Mouse (Mus musculus) lung, embryonic 14.5 days (tissue): ENCODE measurements around the gene Gm10837. TPM values are rescaled to one million over a fixed set of nuclear protein-coding genes. Genes with fewer than 3 reads are reported as not detected.

Experiments used
- ATAC-seq: fragments of 200-750 bp; cut with Nextera tagmentation; 2 replicates; pipeline ENCODE4 v1.8.0; 2017; ENCODE audit warnings: mild to moderate bottlenecking, moderate TSS enrichment, moderate library complexity; ENCODE audit not compliant: insufficient read depth
- DNase-seq: peaks from one replicate; pipeline ENCODE4 v3.0.0-alpha.2; 2015
- H3K27ac ChIP-seq: fragments of 300-500 bp; sonication (generic); 2 replicates; pipeline ENCODE4 v1.5.1; 2014; ENCODE audit warnings: low read depth, mild to moderate bottlenecking, moderate library complexity
- H3K27me3 ChIP-seq: fragments of 300-500 bp; sonication (generic); 2 replicates; pipeline ENCODE4 v1.6.1; 2014; ENCODE audit warnings: low read length, control low read depth; ENCODE audit not compliant: insufficient read depth
- H3K36me3 ChIP-seq: fragments of 300-500 bp; sonication (generic); 2 replicates; pipeline ENCODE4 v1.6.1; 2014; ENCODE audit warnings: control low read depth; ENCODE audit not compliant: insufficient read depth
- H3K4me1 ChIP-seq: fragments of 300-500 bp; sonication (generic); 2 replicates; pipeline ENCODE4 v1.6.1; 2014; ENCODE audit warnings: antibody characterized with exemption, control low read depth; ENCODE audit not compliant: insufficient read depth
- H3K4me2 ChIP-seq: fragments of 300-500 bp; sonication (generic); 2 replicates; pipeline ENCODE4 v1.6.1; 2014; ENCODE audit warnings: mild to moderate bottlenecking
- H3K4me3 ChIP-seq: fragments of 300-500 bp; sonication (generic); 2 replicates; pipeline ENCODE4 v1.5.1; 2014; ENCODE audit warnings: low read depth, low read length
- H3K9ac ChIP-seq: fragments of 300-500 bp; sonication (generic); 2 replicates; pipeline ENCODE4 v1.6.1; 2014
- H3K9me3 ChIP-seq: fragments of 300-500 bp; sonication (generic); 2 replicates; pipeline ENCODE4 v1.6.1; 2016; ENCODE audit warnings: low read depth, low read length, control low read depth
- CTCF ChIP-seq: IDR thresholded peaks from 2 replicates; pipeline ENCODE4 v1.5.1; 2016; ENCODE audit warnings: antibody characterized with exemption, low read depth
- WGBS: fragments of 180-500 bp; shearing (Covaris S2); extraction: QIAGEN DNeasy Blood & Tissue Kit; methylation state at CpG from one replicate; pipeline ENCODE4 v1.1.7; 2014; 5-methylcytosine and 5-hydroxymethylcytosine counted together
- polyA plus RNA-seq: library from polyadenylated mRNA; unstranded; fragments of >200 nt; fragmentation: Nextera tagmentation; extraction: Ambion mirVana; gene quantifications from 2 replicates; pipeline ENCODE4 v1.2.1, GENCODE M21; 2014

The Gm10837 gene
- polyA plus RNA-seq, 1 experiment from 2014 or later, result not detected

DNA sequence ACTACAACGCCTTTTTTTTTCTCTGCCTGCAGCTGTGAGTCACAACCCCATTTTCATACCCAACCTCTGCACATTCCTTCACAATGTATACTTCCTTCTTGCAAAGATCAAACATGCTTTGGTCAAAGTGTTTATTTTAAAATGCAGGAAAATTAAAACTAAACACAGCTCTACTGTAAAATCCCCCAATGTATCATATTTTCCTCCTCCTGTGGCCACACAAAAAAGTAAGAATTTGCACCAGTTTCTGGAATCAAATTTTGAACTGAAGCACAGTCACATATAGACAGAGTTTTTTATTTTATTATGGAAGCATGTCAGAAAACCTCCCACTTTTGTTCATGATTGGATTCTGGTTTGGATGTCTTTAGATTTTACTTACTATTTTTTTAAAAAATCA, 3.8 kb upstream of the Gm10837 start:
- Histone ChIP-seq H3K9ac (no peak overlapping the region), H3K9me3 (no peaks in the 10 kb centered on the region), H3K36me3 (no peaks in the 10 kb centered on the region), H3K4me2 (no peak overlapping the region), H3K4me3 (no peak overlapping the region), H3K27me3 (peaks cover 92% of the 10 kb centered on the region), H3K27ac (no peak overlapping the region), H3K4me1 (no peaks in the 10 kb centered on the region)
- WGBS, result 12% methylated on average over 1 of the region's 1 CpGs
- TF ChIP-seq CTCF, result no peak
- DNase-seq, result no peak
- no peak for ATAC-seq

DNA sequence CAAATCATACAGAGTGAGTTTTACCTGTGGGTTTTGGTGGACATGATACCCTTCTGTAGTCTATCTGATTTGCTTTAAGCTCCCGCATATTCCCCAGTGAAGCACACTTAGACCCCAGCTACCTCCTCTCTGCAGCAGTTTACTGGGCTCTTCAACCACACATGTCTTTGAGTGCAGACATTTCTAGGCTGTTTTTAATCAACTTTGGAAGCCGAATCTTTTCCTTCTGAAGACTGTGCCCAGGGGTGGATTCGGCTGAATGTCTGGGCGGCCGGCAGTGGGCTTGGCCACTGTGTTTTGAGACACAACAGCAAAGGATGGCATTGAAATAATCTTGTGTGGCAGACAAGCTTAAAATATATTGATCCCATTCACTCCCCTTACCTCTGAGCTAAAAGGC, 3.0 kb upstream of the Gm10837 start:
- H3K27me3 ChIP-seq, result peaks cover 87% of the 10 kb centered on the region
- no peak overlapping the region for H3K4me2 ChIP-seq
- no peaks in the 10 kb centered on the region for H3K9me3 ChIP-seq
- no peak overlapping the region for H3K4me3 ChIP-seq
- no peaks in the 10 kb centered on the region for H3K4me1 ChIP-seq
- ATAC-seq, result no peak
- H3K27ac ChIP-seq, result no peak overlapping the region
- no peak overlapping the region for H3K9ac ChIP-seq
- DNase-seq, result peak; percentile 7
- WGBS, result 7% methylated on average over 5 of the region's 5 CpGs
- TF ChIP-seq CTCF, result no peak
- no peaks in the 10 kb centered on the region for H3K36me3 ChIP-seq

DNA sequence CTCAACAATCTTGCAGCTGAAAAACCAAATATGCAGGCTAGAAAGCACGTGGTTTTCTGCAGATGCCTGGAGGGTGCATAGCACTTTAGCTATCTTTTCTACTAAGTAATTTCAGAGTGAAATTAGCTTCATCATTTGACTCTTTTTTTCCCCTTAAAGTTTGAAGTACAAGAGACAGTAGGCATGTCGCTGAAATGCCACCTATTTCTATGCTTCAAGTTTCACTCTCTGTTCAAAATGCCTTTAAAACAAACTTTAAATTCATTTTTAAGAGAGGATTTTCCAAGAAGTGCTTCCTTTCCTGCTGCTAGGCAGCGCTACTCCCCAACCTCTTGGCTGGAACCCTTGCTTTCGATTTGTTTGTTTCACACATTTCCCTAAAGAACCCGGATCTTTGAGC, 1.3 kb upstream of the Gm10837 start:
- Histone ChIP-seq H3K9me3 (no peaks in the 10 kb centered on the region), H3K36me3 (no peaks in the 10 kb centered on the region), H3K27ac (no peak overlapping the region), H3K4me3 (no peak overlapping the region), H3K9ac (no peak overlapping the region), H3K27me3 (peaks cover 87% of the 10 kb centered on the region), H3K4me1 (no peaks in the 10 kb centered on the region), H3K4me2 (no peak overlapping the region)
- WGBS, result 0% methylated on average over 5 of the region's 5 CpGs
- TF ChIP-seq CTCF, result no peak
- ATAC-seq (no peak), DNase-seq (peak; percentile 24)

DNA sequence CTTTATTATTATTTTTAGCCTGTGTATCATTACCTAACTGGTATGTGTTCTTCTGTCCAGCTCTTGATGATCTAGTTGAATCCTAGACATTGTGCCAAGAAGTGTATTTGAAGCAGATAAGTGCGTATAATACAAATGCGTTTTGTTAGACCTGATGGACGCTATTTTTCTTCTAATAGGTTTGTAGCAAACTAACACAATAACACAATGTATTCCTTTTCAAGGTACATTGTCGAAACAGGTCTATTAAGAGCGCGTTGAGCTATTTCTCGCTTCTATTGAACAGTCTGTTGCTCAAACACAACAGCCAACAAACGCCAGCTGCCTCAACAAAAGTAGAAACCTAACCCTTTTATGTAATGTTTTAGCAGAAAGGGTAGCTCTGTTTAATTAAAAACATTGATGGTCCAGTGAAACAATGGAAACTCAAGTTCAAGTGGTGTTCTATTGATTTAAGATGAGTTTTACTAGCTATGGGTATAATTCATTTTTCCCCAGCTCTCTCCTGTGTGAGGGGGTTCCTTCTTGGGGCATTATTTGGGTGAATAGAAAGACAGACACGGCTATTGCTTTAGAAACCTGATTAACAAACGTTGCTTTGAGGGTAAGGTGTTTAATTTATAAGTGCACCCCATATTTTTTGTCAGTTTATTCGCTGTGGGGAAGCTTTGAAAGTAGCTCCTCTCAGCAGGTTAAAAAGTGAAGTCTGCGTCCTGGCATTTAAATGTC, 536 bp upstream of the Gm10837 start:
- WGBS, result 5% methylated on average over 12 of the region's 12 CpGs
- no peaks in the 10 kb centered on the region for H3K9me3 ChIP-seq
- no peak for TF ChIP-seq CTCF
- H3K4me2 ChIP-seq, result no peak overlapping the region
- no peaks in the 10 kb centered on the region for H3K4me1 ChIP-seq
- no peak overlapping the region for H3K27ac ChIP-seq
- H3K4me3 ChIP-seq, result no peak overlapping the region
- peaks cover 78% of the 10 kb centered on the region for H3K27me3 ChIP-seq
- DNase-seq (peak; percentile 32), ATAC-seq (no peak)
- H3K9ac ChIP-seq, result no peak overlapping the region
- no peaks in the 10 kb centered on the region for H3K36me3 ChIP-seq

DNA sequence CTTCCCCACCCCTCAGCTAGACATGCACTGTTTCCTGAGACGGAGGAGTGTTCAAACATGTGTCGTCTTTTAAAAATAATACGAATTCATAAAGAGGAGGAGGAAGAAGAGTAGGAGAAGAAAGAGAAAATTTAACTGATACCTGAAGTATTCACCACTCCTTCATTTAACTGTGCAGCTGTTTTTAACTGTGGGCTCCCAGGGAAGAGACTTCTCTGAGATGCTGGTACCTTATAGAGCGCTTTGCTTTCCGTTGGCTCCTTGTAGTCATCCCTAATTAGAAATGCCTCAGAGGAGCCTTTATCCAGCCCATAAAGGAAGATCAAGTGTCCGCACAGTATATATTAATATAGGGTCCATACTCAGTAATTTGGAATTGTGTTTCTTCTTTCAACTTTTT, 1.1 kb downstream of the Gm10837 start:
- DNase-seq, result no peak
- no peaks in the 10 kb centered on the region for H3K36me3 ChIP-seq
- 68% methylated on average over 6 of the region's 6 CpGs for WGBS
- H3K27me3 ChIP-seq, result peaks cover 70% of the 10 kb centered on the region
- H3K9ac ChIP-seq, result no peak overlapping the region
- no peak overlapping the region for H3K4me3 ChIP-seq
- no peaks in the 10 kb centered on the region for H3K4me1 ChIP-seq
- H3K4me2 ChIP-seq, result no peak overlapping the region
- H3K27ac ChIP-seq, result no peak overlapping the region
- TF ChIP-seq CTCF, result no peak
- no peak for ATAC-seq
- no peaks in the 10 kb centered on the region for H3K9me3 ChIP-seq

DNA sequence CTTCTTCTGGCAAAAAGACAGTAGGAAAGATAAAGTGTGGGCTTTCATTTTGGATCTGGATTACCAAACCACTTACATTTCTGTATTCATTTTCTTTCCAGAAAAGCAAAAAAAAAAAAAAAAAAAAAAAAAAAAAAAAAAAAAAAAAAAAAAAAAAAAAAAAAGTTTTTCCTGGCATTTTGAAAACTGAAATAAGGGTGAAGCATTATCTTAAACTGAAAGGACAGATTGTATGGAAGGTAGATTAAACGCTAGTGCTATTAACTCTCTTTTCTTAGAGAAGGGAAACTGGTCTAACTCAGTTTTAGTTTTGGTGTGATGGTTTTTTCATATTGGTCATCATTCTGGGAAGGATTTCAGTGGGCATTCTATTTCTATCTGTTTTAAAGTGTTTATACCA, 1.6 kb downstream of the Gm10837 start:
- H3K4me3 ChIP-seq, result no peak overlapping the region
- 69% methylated on average over 1 of the region's 1 CpGs for WGBS

DNA sequence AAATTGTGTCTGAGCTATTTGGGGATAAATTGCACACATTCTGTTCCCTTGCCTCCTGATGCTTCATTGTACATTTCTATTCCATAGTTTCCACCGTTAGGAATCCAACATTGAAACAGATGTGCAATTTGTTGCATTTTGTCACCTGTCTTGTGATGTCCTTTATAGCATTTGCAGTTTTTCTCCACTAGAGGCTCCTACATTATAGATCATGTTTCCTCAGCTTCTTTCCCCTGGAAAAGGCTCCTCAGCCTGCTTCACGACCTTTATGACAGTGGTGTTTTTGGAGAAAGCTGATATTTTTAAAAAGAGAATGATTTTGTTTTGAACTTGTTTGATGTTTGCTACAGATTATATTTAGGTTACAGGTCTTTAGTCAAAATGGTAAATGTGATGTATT, 18.7 kb downstream of the Gm10837 start:
- TF ChIP-seq CTCF, result peak; percentile 48
- no peak overlapping the region for H3K4me3 ChIP-seq
- no peaks in the 10 kb centered on the region for H3K9me3 ChIP-seq
- no peak overlapping the region for H3K4me2 ChIP-seq
- no peaks in the 10 kb centered on the region for H3K36me3 ChIP-seq
- H3K27me3 ChIP-seq, result no peaks in the 10 kb centered on the region; the same call in 1 of the 2 replicates
- no peak overlapping the region for H3K9ac ChIP-seq
- ATAC-seq (no peak), DNase-seq (peak; percentile 53)
- no peak overlapping the region for H3K27ac ChIP-seq
- H3K4me1 ChIP-seq, result no peaks in the 10 kb centered on the region
- 15% methylated on average over 2 of the region's 2 CpGs for WGBS

More for the DNA sequence above, 1.6 kb downstream of the Gm10837 start:
- Histone ChIP-seq H3K9ac (no peak overlapping the region), H3K9me3 (no peaks in the 10 kb centered on the region), H3K27ac (no peak overlapping the region), H3K36me3 (no peaks in the 10 kb centered on the region), H3K4me1 (no peaks in the 10 kb centered on the region), H3K4me2 (no peak overlapping the region), H3K27me3 (peaks cover 66% of the 10 kb centered on the region)
- no peak for ATAC-seq
- TF ChIP-seq CTCF, result no peak
- no peak for DNase-seq
